Mouse (Mus musculus) urinary bladder, postnatal 36 days (tissue): ENCODE results near the gene Gm49322.
A peak's percentile ranks its signal among the peaks of the same experiment; 100 is the strongest.

Experiments used
- DNase-seq, 2 experiments: peaks; one replicate each; pipeline ENCODE4 v3.0.0; 2022; ENCODE audit warnings: low spot score in 2 of 2, mixed read lengths in 1 of 2

Gene Gm49322

DNA sequence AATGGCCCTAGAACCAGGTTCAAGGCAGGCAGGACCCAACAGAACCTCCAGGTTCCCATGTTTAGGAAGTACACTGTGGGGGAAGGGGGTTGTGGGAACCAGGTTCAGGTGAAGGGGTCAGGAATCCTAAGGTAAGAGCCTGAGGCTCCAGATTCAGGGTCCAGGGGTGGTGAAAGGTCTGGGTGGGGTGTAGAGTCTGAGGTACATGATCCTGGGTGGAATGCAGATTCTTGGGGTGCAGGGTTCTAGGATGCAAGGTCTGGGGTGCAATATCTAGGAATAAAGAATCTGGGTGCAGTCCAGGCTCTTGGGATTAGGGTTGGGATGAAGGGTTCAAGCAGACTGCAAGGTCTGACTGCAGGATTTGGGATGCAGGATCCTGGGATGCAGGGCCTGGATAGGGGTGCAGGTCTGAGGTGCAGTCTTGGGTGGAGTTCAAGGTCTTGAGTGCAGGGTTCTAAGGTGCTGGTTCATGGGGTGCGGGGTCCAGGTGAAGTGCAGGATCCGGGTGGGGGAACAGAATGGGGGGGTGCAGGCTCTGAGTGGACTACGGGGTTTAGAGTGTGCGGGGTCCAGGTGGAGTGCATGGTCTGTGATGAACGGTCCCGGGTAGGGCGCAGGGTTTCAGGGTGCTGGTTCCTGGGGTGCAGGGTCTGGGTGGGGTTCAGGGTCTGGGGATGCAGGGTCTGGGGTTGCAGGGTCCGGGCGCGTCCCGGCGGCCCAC, 49.7 kb downstream of the Gm49322 start:
- no peak for DNase-seq

DNA sequence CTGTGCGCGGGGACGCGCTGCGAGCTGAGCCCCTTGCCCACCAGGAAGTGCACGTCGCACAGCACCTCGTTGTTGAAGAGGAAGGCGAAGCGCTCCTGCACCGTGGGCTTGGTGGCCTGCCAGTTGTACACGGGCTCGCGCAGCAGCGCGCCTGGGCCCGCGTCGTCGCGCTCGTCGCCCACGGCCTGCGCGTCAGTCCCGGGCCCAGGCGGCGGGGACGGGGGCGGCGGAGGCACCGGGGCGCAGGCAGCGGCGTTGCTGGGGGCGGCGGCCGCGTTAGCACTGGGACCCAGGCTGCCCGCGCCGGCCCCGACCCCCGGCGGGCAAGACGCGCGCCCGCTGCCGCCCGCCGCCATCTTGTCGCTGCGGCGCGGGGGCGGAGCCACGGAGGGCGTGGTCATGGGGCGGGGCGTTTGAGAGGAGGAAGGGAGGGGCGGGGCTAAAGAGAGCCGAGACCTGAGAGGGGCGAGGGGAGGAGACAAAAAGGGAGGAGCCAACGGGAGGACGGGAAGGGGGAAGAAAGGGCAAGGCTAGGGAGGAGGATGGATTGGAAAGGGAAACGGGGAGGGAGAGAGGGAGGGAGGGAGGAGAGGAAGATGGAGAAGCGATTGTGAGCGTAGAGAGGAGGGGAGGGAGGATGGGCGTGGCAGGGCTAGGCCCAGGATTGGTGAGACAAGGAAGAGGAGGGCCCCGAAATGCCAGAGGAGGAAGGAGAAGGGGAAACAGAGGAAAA, 50.5 kb downstream of the Gm49322 start:
- DNase-seq = peak; percentile 90 to 96

DNA sequence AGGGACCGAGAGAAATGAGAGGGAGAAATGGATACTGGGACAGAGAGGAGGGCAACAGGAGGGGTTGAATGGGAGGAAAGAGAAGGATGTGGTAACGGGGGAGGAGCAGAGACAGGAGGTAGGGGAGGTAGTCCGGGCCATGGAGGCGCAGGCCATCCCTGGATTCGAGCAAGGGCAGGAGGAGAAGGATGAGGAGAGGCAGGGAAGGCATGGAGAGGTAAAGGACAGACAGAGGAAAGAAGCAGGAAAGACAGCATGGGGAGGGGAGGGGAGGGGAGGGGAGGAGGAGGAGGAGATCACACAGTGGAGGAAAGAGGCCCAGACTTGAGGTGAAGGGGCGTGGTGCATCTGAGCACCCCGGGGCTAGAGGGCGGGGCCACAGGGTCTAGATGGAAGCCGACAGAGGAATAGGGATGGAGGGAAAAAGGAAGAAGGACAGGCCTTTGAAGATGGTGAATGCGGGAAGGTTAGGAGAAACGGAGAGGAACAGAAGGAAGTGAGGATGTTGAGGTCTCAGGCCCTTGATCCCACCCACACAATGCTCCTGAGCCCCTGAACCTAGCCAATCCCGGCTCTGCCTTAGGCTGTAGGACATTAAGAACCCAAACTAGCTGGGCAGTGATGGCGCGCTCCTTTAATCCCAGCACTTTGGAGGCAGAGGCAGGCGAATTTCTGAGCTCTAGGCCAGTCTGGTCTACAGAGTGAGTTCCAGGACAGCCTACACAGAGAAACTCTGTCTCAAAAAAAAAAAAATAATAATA, 51.2 kb downstream of the Gm49322 start, which contains the start of gene Btbd2:
TSS of gene Btbd2 (minus strand) at position 209 of the 761 bp plus-strand sequence.
- DNase-seq = no peak

DNA sequence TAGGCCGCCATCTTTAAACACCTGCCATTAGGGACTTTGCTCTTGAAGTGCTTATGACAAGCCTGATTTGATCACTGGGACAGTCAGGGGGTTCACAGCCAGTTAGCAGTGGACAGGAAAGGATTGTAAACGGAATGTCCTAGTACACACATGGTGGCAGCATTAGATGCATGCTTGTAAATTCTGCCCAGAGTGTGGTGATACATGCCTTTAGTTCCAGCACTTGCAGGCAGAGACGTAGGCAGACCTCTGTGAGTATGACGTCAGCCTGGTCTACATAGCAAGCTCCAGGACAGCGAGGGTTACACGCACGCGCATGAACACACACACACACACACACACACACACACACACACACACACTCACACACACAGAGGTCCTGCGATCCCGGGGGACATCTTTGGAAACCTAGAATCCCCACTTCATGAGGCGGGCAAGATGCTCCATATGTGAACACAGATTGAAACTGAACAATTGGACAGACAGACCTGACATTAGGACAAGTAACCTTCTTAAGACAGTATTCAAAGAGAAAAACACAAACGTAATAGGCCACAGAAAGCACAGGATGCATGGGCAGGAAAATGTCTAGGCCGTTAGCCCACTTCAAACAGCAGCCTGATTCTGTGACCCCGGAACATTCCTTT, 52.5 kb downstream of the Gm49322 start:
- DNase-seq = no peak

DNA sequence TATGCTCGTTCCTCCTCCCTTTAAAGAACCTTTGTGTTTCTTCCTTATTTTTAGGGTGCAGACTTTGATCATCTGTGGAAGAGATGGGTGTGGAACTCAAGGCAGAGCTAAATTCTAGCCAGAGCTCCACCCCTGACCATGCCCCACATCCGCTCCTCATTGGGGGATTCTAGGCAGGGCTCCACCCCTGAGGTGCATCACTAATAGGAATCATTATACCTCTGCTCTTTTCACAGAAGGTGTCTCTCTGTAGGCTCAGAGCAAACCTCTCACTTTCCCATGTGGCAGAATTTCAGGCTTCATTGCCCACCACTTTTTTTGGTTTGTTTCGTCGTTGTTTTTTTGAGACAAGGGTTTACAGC, 53.0 kb downstream of the Gm49322 start:
- no peak for DNase-seq

- peak in 1 of 2 experiments; percentile 73 for DNase-seq
Observed at GRCm38 (mm10) chr10:80659213-80659612, 53.4 kb downstream of the Gm49322 start.

DNA sequence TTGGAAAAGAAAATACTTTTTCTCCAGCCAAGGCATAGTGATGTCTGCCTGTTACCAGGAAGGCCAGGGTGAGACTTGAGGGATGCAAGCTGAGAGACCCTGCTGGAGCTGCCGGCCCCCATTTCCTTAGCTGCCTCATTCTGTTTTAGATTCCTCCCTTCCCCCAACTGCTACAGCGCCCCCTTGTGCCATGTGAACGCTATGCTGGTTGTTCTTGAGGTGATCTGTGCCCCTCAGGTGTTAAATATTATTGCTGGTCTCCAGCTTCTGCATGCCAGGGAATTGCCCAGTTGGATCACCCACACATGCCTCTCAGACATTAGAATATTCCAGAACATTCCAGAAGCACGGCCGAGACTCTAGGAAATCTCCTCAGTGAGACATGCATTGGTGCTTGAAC, 55.3 kb downstream of the Gm49322 start:
- DNase-seq = peak in 1 of 2 experiments; percentile 46

DNA sequence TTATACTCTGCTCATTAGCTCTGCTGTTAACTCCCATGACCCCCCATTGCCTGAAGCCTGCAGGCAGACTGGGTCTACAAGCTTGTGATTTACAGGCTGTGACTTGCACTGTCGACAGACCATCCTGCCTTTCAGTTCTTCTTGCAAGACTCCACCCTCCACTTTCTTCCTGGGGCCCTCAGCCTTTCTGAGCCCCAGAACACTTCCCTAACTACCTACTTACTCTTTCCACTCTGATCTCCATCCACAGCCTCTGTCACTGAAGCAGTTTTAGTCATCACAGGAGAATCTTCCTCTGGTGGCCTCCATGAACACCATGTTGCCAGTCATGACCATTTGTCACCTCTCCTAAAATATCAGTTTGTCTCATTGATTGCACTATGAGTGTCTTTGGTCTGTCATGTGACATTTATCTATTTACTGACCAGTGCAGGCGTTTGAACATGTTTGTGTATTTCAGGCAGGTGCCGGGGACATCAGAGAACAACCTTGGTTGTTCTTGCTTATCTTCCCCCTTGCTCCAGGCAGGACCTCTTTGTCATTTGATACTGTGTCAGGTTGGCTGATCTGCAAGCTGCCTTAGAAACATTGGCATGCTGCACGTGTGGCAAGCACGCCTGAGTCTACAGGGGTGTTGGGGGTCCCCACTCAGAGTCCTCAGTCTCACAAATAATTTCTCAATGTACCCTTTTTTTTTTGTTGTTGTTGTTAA, 57.8 kb downstream of the Gm49322 start:
- DNase-seq = no peak

DNA sequence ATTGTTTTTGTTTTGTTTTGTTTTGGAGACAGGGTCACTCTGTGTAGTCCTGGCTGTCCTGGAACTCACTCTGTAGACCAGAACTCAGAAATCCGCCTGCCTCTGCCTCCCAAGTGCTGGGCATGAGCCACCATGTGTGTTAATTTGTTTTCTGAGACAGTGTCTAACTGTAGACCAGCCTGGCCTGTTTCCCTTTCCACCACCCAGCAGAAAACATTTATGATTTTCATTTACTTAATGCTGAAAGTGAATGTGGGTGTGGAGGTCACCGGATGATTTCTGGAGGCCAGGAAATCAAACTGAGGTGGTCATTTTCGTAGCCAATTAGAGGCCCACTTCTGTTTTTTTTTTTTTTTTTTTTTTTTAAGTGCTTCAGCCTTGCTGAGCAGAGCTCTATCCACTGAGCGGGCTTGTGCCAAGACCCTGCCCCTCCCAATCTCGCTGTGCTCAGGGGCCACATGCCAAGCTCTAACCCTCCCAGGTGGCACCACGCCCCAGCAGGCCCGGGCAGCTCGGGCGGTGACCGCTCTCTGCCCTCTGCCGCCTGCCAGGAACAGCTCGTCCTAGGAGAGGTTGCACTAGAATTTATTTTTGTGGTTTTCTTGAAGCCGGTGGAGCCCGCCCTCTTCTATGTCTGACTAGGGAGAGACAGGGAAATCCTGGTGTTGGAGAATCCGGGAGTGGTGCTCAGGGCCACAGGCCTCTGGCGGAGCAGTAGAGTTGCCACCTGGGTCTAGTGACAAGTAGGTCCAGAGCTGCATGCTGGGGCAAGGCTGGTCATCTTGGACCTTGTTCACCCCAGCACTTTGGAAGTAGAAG, 58.6 kb downstream of the Gm49322 start:
- DNase-seq = peak; percentile 91 to 96

DNA sequence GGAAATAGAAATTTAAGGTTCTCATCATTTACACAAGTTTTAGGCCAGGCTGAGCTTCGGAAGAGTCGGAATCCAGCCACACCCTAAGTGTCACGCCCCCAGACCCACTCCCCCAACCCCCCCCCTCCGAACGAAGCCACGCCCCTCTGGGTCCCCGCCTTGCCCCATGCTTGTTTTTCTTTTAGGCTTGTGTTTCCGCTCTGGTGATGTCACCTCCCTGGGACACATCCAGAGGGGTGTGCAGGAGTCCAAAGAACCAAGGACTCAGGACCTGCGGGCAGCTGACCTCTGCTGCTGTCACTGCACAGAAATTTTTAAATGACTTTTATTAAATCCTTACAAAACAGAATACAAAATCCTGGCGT, 59.2 kb downstream of the Gm49322 start:
- DNase-seq = peak in 1 of 2 experiments; percentile 85
